Mouse (Mus musculus) liver, embryonic 14.5 days (tissue): Measurements from ENCODE around the gene Rnf135. TPM values are rescaled to one million over a fixed set of nuclear protein-coding genes. Genes with fewer than 3 reads are reported as not detected.

Source experiments
- ATAC-seq: fragments of 200-750 bp; cut with Nextera tagmentation; 2 replicates; pipeline ENCODE4 v1.8.0; 2017; ENCODE audit warnings: moderate number of reproducible peaks, mild to moderate bottlenecking, moderate library complexity; ENCODE audit not compliant: insufficient read depth
- DNase-seq, 3 experiments: peaks; one replicate each; pipeline ENCODE4 v3.0.0-alpha.2; 2012 to 2013; ENCODE audit warnings: low read depth in 3 of 3, low spot score in 3 of 3
- H3K27ac ChIP-seq: fragments of 300-500 bp; sonication (generic); 2 replicates; pipeline ENCODE4 v1.5.1; 2014; ENCODE audit warnings: moderate library complexity, mild to moderate bottlenecking, control low read depth, inconsistent platforms
- H3K27me3 ChIP-seq: fragments of 300-500 bp; sonication (generic); 2 replicates; pipeline ENCODE4 v1.6.1; 2014; ENCODE audit warnings: mild to moderate bottlenecking, low read length, moderate library complexity; ENCODE audit not compliant: control insufficient read depth, insufficient read depth
- H3K36me3 ChIP-seq: fragments of 300-500 bp; sonication (generic); replicated peaks from 2 replicates; pipeline ENCODE4 v1.6.1; 2014; ENCODE audit warnings: low read depth; ENCODE audit not compliant: control insufficient read depth, insufficient read depth
- H3K4me1 ChIP-seq, 2 experiments: fragments of 200-500 bp in 1 of 2; fragments of 300-500 bp in 1 of 2; sonication (generic) in 1 of 2; replicated peaks; 2 replicates each; pipeline ENCODE4 v1.6.1; 2012 to 2014; ENCODE audit warnings: antibody characterized with exemption in 1 of 2, inconsistent platforms in 1 of 2, low read length in 1 of 2; ENCODE audit not compliant: control insufficient read depth in 2 of 2, insufficient read depth in 2 of 2
- H3K4me2 ChIP-seq: fragments of 300-500 bp; sonication (generic); 2 replicates; pipeline ENCODE4 v1.6.1; 2014; ENCODE audit warnings: low read depth, mild to moderate bottlenecking, control low read depth, moderate library complexity
- H3K4me3 ChIP-seq, 2 experiments: fragments of 200-500 bp in 1 of 2; fragments of 300-500 bp in 1 of 2; sonication (generic) in 1 of 2; 2 replicates each; pipeline ENCODE4 v1.5.1; 2012 to 2014; ENCODE audit warnings: low read depth in 2 of 2, low read length in 2 of 2, mild to moderate bottlenecking in 2 of 2, control low read depth in 1 of 2, inconsistent platforms in 1 of 2, moderate library complexity in 1 of 2; ENCODE audit not compliant: insufficient read depth in 1 of 2
- H3K9ac ChIP-seq: fragments of 300-500 bp; sonication (generic); replicated peaks from 2 replicates; pipeline ENCODE4 v1.6.1; 2014; ENCODE audit warnings: mild to moderate bottlenecking, control low read depth, moderate library complexity
- H3K9me3 ChIP-seq: fragments of 300-500 bp; sonication (generic); 2 replicates; pipeline ENCODE4 v1.6.1; 2016; ENCODE audit warnings: low read length, mixed read lengths; ENCODE audit not compliant: control insufficient read depth
- CTCF ChIP-seq: IDR thresholded peaks from 2 replicates; pipeline ENCODE4 v1.5.1; 2016; ENCODE audit warnings: antibody characterized with exemption, low read depth, control low read depth
- EP300 ChIP-seq: IDR thresholded peaks from 2 replicates; pipeline ENCODE4 v1.6.1; 2016; ENCODE audit warnings: antibody characterized with exemption, low read depth
- WGBS: fragments of 180-500 bp; shearing (Covaris S2); extraction: QIAGEN DNeasy Blood & Tissue Kit; methylation state at CpG from one replicate; pipeline ENCODE4 v1.1.7; 2014; ENCODE audit not compliant: insufficient replicate concordance; 5-methylcytosine and 5-hydroxymethylcytosine counted together
- polyA plus RNA-seq, 2 experiments: library from polyadenylated mRNA; depleted of rRNA in 1 of 2; stranded (reverse) in 1 of 2; unstranded in 1 of 2; fragments of >200 nt; fragmentation: Nextera tagmentation in 1 of 2; extraction: Ambion mirVana in 1 of 2; gene quantifications; 2 replicates each; pipeline versions ENCODE4 v1.2.1 to v1.2.3; 2012 to 2014

Rnf135 gene
- polyA plus RNA-seq, 2 experiments, result 2.2 to 2.5 TPM

GRCm38 (mm10) chr11:80161041-80161440, 22.6 kb upstream of the Rnf135 start:
- no peaks in the 10 kb centered on the region for H3K36me3 ChIP-seq
- TF ChIP-seq EP300, result no peak
- H3K9ac ChIP-seq, result no peak overlapping the region
- H3K4me2 ChIP-seq, result no peak overlapping the region
- no peaks in the 10 kb centered on the region; the same call in 1 of the 2 replicates for H3K27me3 ChIP-seq
- DNase-seq (no peak), ATAC-seq (no peak)
- H3K4me1 ChIP-seq, result no peaks in the 10 kb centered on the region; a peak in 1 of 4 replicates
- 66% methylated on average over 4 of the region's 4 CpGs for WGBS
- H3K9me3 ChIP-seq, result no peaks in the 10 kb centered on the region
- no peak overlapping the region for H3K27ac ChIP-seq
- H3K4me3 ChIP-seq, result no peak overlapping the region

- no peak overlapping the region for H3K4me2 ChIP-seq
- ATAC-seq (no peak), DNase-seq (no peak)
- no peaks in the 10 kb centered on the region; a peak in 1 of 4 replicates for H3K4me1 ChIP-seq
- TF ChIP-seq CTCF (no peak), EP300 (no peak)
- no peaks in the 10 kb centered on the region for H3K36me3 ChIP-seq
- H3K4me3 ChIP-seq, result no peak overlapping the region
- H3K27ac ChIP-seq, result no peak overlapping the region
- 14% methylated on average over 7 of the region's 7 CpGs for WGBS
- H3K27me3 ChIP-seq, result no peaks in the 10 kb centered on the region
- H3K9me3 ChIP-seq, result no peaks in the 10 kb centered on the region
- no peak overlapping the region for H3K9ac ChIP-seq
These were observed 20.1 kb upstream of the Rnf135 start for GRCm38 (mm10) chr11:80163362-80164116.

GRCm38 (mm10) chr11:80164224-80164623, 19.4 kb upstream of the Rnf135 start:
- Histone ChIP-seq H3K4me3 (no peak overlapping the region), H3K36me3 (no peaks in the 10 kb centered on the region), H3K9ac (no peak overlapping the region), H3K4me1 (no peaks in the 10 kb centered on the region; a peak in 1 of 4 replicates), H3K27me3 (no peaks in the 10 kb centered on the region), H3K4me2 (no peak overlapping the region), H3K27ac (no peak overlapping the region), H3K9me3 (no peaks in the 10 kb centered on the region)
- DNase-seq (no peak), ATAC-seq (no peak)
- no peak for TF ChIP-seq CTCF
- TF ChIP-seq EP300, result no peak
- 66% methylated on average over 2 of the region's 2 CpGs for WGBS

- H3K9ac ChIP-seq, result no peak overlapping the region
- H3K36me3 ChIP-seq, result no peaks in the 10 kb centered on the region
- H3K9me3 ChIP-seq, result no peaks in the 10 kb centered on the region
- H3K27ac ChIP-seq, result no peak overlapping the region
- WGBS, result 66% methylated on average over 9 of the region's 9 CpGs
- ATAC-seq (no peak), DNase-seq (no peak)
- TF ChIP-seq EP300 (no peak), CTCF (no peak)
- H3K4me1 ChIP-seq, result peaks cover 0 to 2% of the 10 kb centered on the region in 2 experiments; a peak in 1 of 4 replicates
- H3K4me2 ChIP-seq, result no peak overlapping the region
- no peaks in the 10 kb centered on the region for H3K27me3 ChIP-seq
- H3K4me3 ChIP-seq, result no peak overlapping the region
These were observed 15.5 kb upstream of the Rnf135 start for GRCm38 (mm10) chr11:80168121-80168520.

GRCm38 (mm10) chr11:80168611-80169249, 14.9 kb upstream of the Rnf135 start:
- Histone ChIP-seq H3K9ac (no peak overlapping the region), H3K4me3 (no peak overlapping the region), H3K36me3 (no peaks in the 10 kb centered on the region), H3K9me3 (no peaks in the 10 kb centered on the region), H3K27ac (no peak overlapping the region), H3K27me3 (no peaks in the 10 kb centered on the region), H3K4me1 (peaks cover 0 to 2% of the 10 kb centered on the region in 2 experiments; a peak in 1 of 4 replicates), H3K4me2 (no peak overlapping the region)
- ATAC-seq (no peak), DNase-seq (no peak)
- 43% methylated on average over 4 of the region's 4 CpGs for WGBS
- TF ChIP-seq CTCF, result no peak
- no peak for TF ChIP-seq EP300
